Mouse (Mus musculus) embryonic fibroblast, embryonic 13.5 days (primary cell): ENCODE results near the gene Pdia5.

Experiments
- CTCF ChIP-seq: IDR thresholded peaks from 2 replicates; pipeline ENCODE4 v1.5.1; 2011; ENCODE audit warnings: mild to moderate bottlenecking, control low read depth, low read length, moderate library complexity, borderline replicate concordance; ENCODE audit not compliant: insufficient read depth
- POLR2A ChIP-seq: IDR thresholded peaks from 2 replicates; pipeline ENCODE4 v1.6.1; 2011; ENCODE audit warnings: low read depth, mild to moderate bottlenecking, control low read depth, low read length, moderate library complexity

- TF ChIP-seq CTCF, result no peak
- no peak for TF ChIP-seq POLR2A
These were observed 76.1 kb downstream of the Pdia5 start for GRCm38 (mm10) chr16:35414616-35415015.
